Mouse (Mus musculus) intestine, postnatal 0 days (tissue): ENCODE measurements around the gene Suds3. TPM values are rescaled to one million over a fixed set of nuclear protein-coding genes. Genes with fewer than 3 reads are reported as not detected.

ENCODE experiments used
- ATAC-seq: fragments of 200-750 bp; cut with Nextera tagmentation; 2 replicates; pipeline ENCODE4 v1.8.0; 2017; ENCODE audit warnings: mild to moderate bottlenecking, moderate TSS enrichment, moderate library complexity
- H3K27ac ChIP-seq: fragments of 300-500 bp; sonication (generic); 2 replicates; pipeline ENCODE4 v1.5.1; 2014; ENCODE audit warnings: mild to moderate bottlenecking, low read depth, low read length, moderate library complexity
- H3K27me3 ChIP-seq: fragments of 300-500 bp; sonication (generic); replicated peaks from 2 replicates; pipeline ENCODE4 v1.6.1; 2014; ENCODE audit warnings: low read length, mixed read lengths; ENCODE audit not compliant: control insufficient read depth, insufficient read depth
- H3K36me3 ChIP-seq: fragments of 300-500 bp; sonication (generic); 2 replicates; pipeline ENCODE4 v1.6.1; 2014; ENCODE audit warnings: mild to moderate bottlenecking, moderate library complexity; ENCODE audit not compliant: control insufficient read depth, insufficient read depth
- H3K4me1 ChIP-seq: fragments of 300-500 bp; sonication (generic); replicated peaks from 2 replicates; pipeline ENCODE4 v1.6.1; 2014; ENCODE audit warnings: antibody characterized with exemption, low read length, mixed read lengths; ENCODE audit not compliant: control insufficient read depth, insufficient read depth
- H3K4me2 ChIP-seq: fragments of 300-500 bp; sonication (generic); replicated peaks from 2 replicates; pipeline ENCODE4 v1.6.1; 2014; ENCODE audit warnings: low read depth, mild to moderate bottlenecking, moderate library complexity
- H3K4me3 ChIP-seq: fragments of 300-500 bp; sonication (generic); 2 replicates; pipeline ENCODE4 v1.5.1; 2014; ENCODE audit warnings: low read depth, low read length
- H3K9ac ChIP-seq: fragments of 300-500 bp; sonication (generic); 2 replicates; pipeline ENCODE4 v1.6.1; 2014; ENCODE audit warnings: mild to moderate bottlenecking, low read depth, low read length
- H3K9me3 ChIP-seq: fragments of 300-500 bp; sonication (generic); 2 replicates; pipeline ENCODE4 v1.6.1; 2016; ENCODE audit warnings: mixed run types; ENCODE audit not compliant: control insufficient read depth
- CTCF ChIP-seq: sonication (generic); IDR thresholded peaks from 2 replicates; pipeline ENCODE4 v1.5.1; 2016; ENCODE audit warnings: low read depth, mild to moderate bottlenecking, control low read depth, antibody characterized with exemption, moderate library complexity
- whole genome bisulfite sequencing: fragments of 180-500 bp; shearing (Covaris S2); extraction: QIAGEN DNeasy Blood & Tissue Kit; methylation state at CpG from one replicate; pipeline ENCODE4 v1.1.7; 2014; 5-methylcytosine and 5-hydroxymethylcytosine counted together
- polyA plus RNA-seq: library from polyadenylated mRNA; unstranded; fragments of >200 nt; fragmentation: Nextera tagmentation; extraction: Ambion mirVana; gene quantifications from 2 replicates; pipeline ENCODE4 v1.2.1, GENCODE M21; 2015

The Suds3 gene
- polyA plus RNA-seq, 1 experiment from 2014 or later, result 41.8 TPM

DNA sequence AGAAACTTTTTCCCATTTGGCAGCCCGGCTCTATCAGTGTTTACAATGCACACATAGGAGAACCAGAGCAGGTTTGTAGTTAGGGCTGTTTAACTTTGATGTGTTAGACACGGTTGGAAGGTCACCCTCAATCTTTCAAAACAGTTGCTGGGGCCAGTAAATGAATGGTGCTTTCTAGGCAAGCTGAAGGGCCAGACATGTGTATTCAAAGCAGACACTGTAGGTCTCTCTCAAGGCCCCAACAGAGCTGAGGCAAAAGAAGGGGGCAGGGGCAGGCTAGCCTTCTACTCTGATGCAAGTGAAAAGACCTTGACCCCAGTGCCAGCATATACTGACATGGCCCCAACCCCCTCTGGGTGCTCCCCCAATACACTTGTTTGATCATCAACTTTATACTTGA, 5.7 kb upstream of the Suds3 start:
- Histone ChIP-seq H3K36me3 (no peaks in the 10 kb centered on the region), H3K27me3 (no peaks in the 10 kb centered on the region), H3K4me3 (peak overlapping the region; percentile 79), H3K4me2 (peak overlapping the region; percentile 68), H3K9ac (peak overlapping the region; percentile 73; the same call in 1 of the 2 replicates), H3K4me1 (no peaks in the 10 kb centered on the region; the same call in 1 of the 2 replicates), H3K9me3 (no peaks in the 10 kb centered on the region), H3K27ac (peak overlapping the region; percentile 35; the same call in 1 of the 2 replicates)
- 9% methylated on average over 2 of the region's 2 CpGs for WGBS
- no peak for ATAC-seq
- TF ChIP-seq CTCF, result no peak

DNA sequence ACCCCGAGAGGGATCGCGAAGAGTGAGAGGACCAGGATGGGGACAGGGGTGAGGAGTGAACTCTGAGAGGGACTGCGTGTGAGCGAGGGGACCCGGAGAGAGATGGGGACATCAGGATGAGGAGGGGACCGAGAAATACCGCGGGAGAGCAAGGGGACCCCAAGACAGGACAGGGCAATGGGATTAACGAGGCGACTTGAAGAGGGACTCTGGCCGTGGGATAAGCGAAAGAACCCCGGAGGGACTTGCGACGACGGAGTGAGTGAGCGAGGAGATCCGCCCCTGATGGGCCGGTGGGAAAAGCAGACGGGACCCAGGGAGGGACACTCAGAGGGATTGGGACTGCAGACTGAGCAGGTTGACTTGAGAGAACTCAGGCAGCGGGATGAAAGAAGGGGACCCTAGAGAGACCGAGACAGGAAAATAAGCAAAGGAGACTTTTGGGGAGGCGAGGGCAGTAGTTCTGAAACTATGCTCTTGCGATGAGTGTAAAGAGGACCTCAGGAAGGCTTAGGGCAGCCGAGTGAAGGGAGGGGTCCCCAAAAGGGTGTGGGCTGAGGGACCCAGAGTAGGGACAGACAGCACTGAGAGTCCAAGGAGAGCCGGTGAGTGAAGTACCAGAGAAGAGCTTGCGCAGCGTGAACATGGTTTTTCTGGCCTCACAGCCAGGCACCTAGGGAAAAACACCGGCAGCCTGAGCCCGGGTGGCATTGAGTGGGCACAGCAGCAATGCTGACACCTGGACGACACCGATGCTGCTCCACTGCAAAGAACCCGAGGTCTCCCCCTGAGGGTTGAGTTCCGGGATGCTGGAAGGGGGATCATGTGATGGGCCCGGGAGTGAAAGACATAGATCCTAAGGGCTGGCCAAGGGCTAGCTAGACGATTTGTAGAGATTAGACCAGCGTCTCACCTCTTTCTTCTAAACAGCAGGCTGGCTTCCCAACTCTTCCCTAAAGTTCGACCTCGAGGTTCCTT, 4.9 kb upstream of the Suds3 start:
- Histone ChIP-seq H3K9ac (peak overlapping the region; percentile 73), H3K4me1 (no peaks in the 10 kb centered on the region; the same call in 1 of the 2 replicates), H3K27ac (peak overlapping the region; percentile 82), H3K27me3 (no peaks in the 10 kb centered on the region), H3K4me3 (peak overlapping the region; percentile 79), H3K36me3 (no peaks in the 10 kb centered on the region), H3K9me3 (no peaks in the 10 kb centered on the region), H3K4me2 (peak overlapping the region; percentile 68)
- no peak for ATAC-seq
- under 1% methylated on average over 40 of the region's 40 CpGs for WGBS
- TF ChIP-seq CTCF, result peak; percentile 11; the same call in 1 of the 2 replicates

DNA sequence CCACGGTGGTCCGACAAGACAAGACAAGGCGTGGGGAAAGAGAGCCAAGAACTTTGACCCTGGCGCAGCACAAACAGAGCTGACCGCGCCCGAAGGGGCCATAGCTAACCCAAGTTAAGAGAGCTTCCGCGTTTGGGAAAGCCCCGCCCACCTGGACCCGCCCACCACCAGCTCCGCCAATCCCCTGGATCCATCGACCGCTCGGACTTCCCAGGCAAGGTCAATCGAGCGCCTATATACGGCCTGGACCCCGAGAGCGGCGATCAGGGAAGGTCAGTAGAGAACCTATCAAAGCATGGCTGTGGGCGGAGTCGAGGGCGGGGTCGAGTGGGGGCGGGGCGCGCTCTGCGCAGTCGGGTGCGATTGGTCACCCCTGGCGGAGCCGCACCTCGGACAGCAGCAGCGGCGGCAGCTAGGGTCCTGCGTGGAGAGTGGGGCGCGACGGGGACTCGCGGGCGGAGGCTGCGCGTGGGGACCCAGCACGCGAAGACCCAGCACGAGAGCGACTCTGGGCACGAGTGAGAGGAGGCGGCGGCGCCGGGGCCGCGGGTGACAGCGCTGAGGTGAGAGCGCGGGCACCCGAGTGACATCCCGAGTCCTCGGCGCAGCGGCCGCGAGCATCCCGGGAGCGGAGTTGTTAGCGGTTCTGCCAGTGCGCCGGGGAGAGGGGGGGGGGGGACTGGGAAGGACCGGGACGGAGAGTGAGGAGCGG, 4.0 kb upstream of the Suds3 start, which contains the start of gene Taok3:
TSS of gene Taok3 (plus strand) at position 353 of the 712 bp plus-strand sequence.
- H3K4me2 ChIP-seq, result peak within 1 kb of the TSS; percentile 68
- WGBS, result under 1% methylated on average over 72 of the region's 74 CpGs
- peak; percentile 83 for ATAC-seq
- no peaks in the 10 kb centered on the region for H3K9me3 ChIP-seq
- H3K27me3 ChIP-seq, result no peaks in the 10 kb centered on the region
- H3K9ac ChIP-seq, result peak within 1 kb of the TSS; percentile 73
- H3K4me3 ChIP-seq, result peak within 1 kb of the TSS; percentile 79
- H3K4me1 ChIP-seq, result no peaks in the 10 kb centered on the region; the same call in 1 of the 2 replicates
- peak within 1 kb of the TSS; percentile 95 for H3K27ac ChIP-seq
- H3K36me3 ChIP-seq, result no peaks in the 10 kb centered on the region
- TF ChIP-seq CTCF, result no peak; the same call in 1 of the 2 replicates

DNA sequence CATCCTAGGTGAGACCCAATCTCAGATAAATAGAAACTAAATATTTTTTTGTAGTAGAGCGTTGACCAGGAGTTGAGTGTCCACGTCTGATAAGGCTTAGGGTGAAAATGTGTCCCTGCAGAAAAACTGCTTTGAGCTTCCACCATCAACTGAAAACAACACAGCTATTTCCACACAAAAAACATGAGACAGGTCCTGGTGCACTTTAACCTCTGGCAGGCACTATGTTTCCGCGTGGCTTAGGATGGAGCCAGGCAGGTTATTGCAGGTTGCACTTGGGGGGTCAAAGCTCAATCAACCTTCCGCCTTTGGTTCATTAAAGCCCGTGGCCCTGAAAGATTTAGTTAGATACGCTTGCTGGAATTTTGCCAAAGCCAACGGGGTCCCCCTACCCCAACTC, 2.9 kb upstream of the Suds3 start:
- ATAC-seq, result no peak
- no peaks in the 10 kb centered on the region for H3K27me3 ChIP-seq
- no peak for TF ChIP-seq CTCF
- peak overlapping the region; percentile 95; the same call in 1 of the 2 replicates for H3K27ac ChIP-seq
- H3K36me3 ChIP-seq, result no peaks in the 10 kb centered on the region
- peak overlapping the region; percentile 79; the same call in 1 of the 2 replicates for H3K4me3 ChIP-seq
- H3K4me1 ChIP-seq, result no peaks in the 10 kb centered on the region; the same call in 1 of the 2 replicates
- H3K9me3 ChIP-seq, result no peaks in the 10 kb centered on the region
- WGBS, result 27% methylated on average over 8 of the region's 8 CpGs
- H3K4me2 ChIP-seq, result peak overlapping the region; percentile 68
- H3K9ac ChIP-seq, result no peak overlapping the region

DNA sequence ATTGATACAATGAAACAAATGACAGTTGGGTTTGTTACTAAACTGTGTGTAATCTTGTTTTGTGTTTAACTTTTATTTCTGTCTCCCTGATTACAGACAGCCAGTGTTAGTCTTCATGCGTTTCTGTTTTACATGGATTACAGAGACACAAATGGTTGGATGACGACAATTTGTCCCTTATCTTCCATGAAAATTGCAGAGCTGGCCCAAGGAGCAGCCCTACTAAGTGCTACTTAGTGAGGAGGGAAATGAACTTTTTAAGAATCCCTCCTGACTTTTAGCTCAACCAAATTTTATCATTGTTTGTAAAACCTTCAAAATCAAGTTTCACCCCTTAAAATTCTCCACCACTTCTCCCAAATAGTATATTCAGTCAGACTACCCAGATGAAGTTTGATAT, 2.3 kb upstream of the Suds3 start:
- Histone ChIP-seq H3K36me3 (0 out of 2 replicates have a peak, but pooled peaks cover 1% of the 10 kb centered on the region), H3K9me3 (no peaks in the 10 kb centered on the region), H3K27ac (peak overlapping the region; percentile 95; the same call in 1 of the 2 replicates), H3K4me2 (no peak overlapping the region), H3K9ac (no peak overlapping the region), H3K4me3 (no peak overlapping the region), H3K4me1 (no peaks in the 10 kb centered on the region; the same call in 1 of the 2 replicates), H3K27me3 (no peaks in the 10 kb centered on the region)
- TF ChIP-seq CTCF, result no peak
- ATAC-seq, result no peak
- 56% methylated on average over 2 of the region's 2 CpGs for WGBS

DNA sequence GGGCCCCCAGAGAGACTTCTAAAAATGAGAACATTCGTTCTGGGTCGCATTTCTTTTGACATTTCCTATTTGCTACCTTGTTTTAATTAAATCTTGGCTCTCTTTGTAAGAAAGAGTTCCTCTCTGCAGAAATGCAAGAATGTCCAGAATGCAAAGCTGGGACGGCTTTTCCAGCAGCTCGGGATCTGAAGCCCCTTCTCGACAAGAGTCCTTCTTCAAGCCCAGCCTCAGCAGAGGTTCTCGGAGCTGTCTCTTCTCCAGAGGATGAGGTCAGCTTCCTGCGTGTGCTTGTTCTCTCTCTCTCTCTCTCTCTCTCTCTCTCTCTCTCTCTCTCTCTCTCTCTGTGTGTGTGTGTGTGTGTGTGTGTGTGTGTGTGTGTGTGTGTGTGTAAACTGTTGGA, 1.8 kb upstream of the Suds3 start:
- no peaks in the 10 kb centered on the region for H3K9me3 ChIP-seq
- TF ChIP-seq CTCF, result no peak
- no peak for ATAC-seq
- H3K36me3 ChIP-seq, result peaks cover 5% of the 10 kb centered on the region
- no peaks in the 10 kb centered on the region; the same call in 1 of the 2 replicates for H3K4me1 ChIP-seq
- 66% methylated on average over 7 of the region's 7 CpGs for WGBS
- H3K9ac ChIP-seq, result no peak overlapping the region
- H3K4me2 ChIP-seq, result no peak overlapping the region
- H3K27me3 ChIP-seq, result no peaks in the 10 kb centered on the region
- no peak overlapping the region for H3K27ac ChIP-seq
- H3K4me3 ChIP-seq, result no peak overlapping the region
